Mouse (Mus musculus) intestine, embryonic 16.5 days (tissue): ENCODE measurements around the gene Xrcc1. TPM values are rescaled to one million over a fixed set of nuclear protein-coding genes. Genes with fewer than 3 reads are reported as not detected.
A peak's percentile ranks its signal among the peaks of the same experiment; 100 is the strongest.

Source experiments
- ATAC-seq: fragments of 200-750 bp; cut with Nextera tagmentation; 2 replicates; pipeline ENCODE4 v1.8.0; 2017; ENCODE audit warnings: moderate TSS enrichment, moderate library complexity
- H3K27ac ChIP-seq: fragments of 300-500 bp; sonication (generic); 2 replicates; pipeline ENCODE4 v1.5.1; 2014; ENCODE audit warnings: mild to moderate bottlenecking, low read length
- H3K27me3 ChIP-seq: fragments of 300-500 bp; sonication (generic); replicated peaks from 2 replicates; pipeline ENCODE4 v1.6.1; 2014; ENCODE audit warnings: low read length, control low read depth, mixed read lengths; ENCODE audit not compliant: control insufficient read depth, insufficient read depth
- H3K36me3 ChIP-seq: fragments of 300-500 bp; sonication (generic); 2 replicates; pipeline ENCODE4 v1.6.1; 2014; ENCODE audit warnings: low read length, control low read depth; ENCODE audit not compliant: control insufficient read depth, insufficient read depth
- H3K4me1 ChIP-seq: fragments of 300-500 bp; sonication (generic); 2 replicates; pipeline ENCODE4 v1.6.1; 2014; ENCODE audit warnings: low read length, control low read depth, mixed read lengths; ENCODE audit not compliant: control insufficient read depth, insufficient read depth
- H3K4me2 ChIP-seq: fragments of 300-500 bp; sonication (generic); 2 replicates; pipeline ENCODE4 v1.6.1; 2014; ENCODE audit warnings: low read depth, low read length, control low read depth
- H3K4me3 ChIP-seq: fragments of 300-500 bp; sonication (generic); 2 replicates; pipeline ENCODE4 v1.5.1; 2014; ENCODE audit warnings: mild to moderate bottlenecking, low read length
- H3K9ac ChIP-seq: fragments of 300-500 bp; sonication (generic); 2 replicates; pipeline ENCODE4 v1.6.1; 2014; ENCODE audit warnings: low read depth, low read length
- H3K9me3 ChIP-seq: fragments of 300-500 bp; sonication (generic); 2 replicates; pipeline ENCODE4 v1.6.1; 2016; ENCODE audit warnings: low read length, control low read depth; ENCODE audit not compliant: control insufficient read depth
- WGBS: fragments of 180-500 bp; shearing (Covaris S2); extraction: QIAGEN DNeasy Blood & Tissue Kit; methylation state at CpG from one replicate; pipeline ENCODE4 v1.1.7; 2014; 5-methylcytosine and 5-hydroxymethylcytosine counted together
- polyA plus RNA-seq: library from polyadenylated mRNA; unstranded; fragments of >200 nt; fragmentation: Nextera tagmentation; extraction: Ambion mirVana; gene quantifications from 2 replicates; pipeline ENCODE4 v1.2.1, GENCODE M21; 2015

The Xrcc1 gene
- polyA plus RNA-seq: 79.8 and 88.1 TPM in 2 replicates

DNA sequence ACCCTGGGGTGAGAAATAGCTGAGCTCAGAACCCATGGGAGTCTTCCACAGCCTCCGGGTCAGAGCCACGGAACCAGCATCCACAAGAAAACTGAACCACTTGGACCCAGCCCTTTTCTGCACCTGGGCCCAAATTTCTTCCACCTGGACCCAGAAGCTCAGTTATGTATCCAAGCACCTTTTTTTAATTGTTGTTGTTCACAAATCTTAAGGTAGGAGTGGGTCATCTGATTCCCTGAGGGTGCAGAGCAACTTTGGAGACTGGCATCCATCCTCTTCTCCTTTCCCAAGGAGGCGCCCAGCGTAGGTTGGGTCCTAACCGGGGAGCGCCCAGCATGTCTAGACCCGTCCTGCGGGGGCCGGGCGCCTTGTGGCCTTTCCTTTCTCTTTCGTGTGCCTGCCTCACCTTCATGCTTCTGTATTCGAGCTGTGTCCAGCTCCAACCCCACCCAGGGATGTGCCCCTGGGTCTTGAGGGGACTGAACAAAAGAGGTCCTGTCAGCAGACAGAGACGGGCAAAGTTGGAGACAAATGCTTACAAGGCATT is at the start of gene Xrcc1, which contains the start of gene Pinlyp:
Gene Xrcc1, plus strand, starts transcription at position 222 of the 547 bp plus-strand sequence.
Gene Pinlyp, minus strand, starts transcription at position 51 of the 547 bp plus-strand sequence.
- peak within 1 kb of the TSS; percentile 76 for H3K4me2 ChIP-seq
- peak within 1 kb of the TSS; percentile 87 for H3K9ac ChIP-seq
- H3K4me3 ChIP-seq: peak within 1 kb of the TSS; percentile 70
- peak within 1 kb of the TSS; percentile 74 for H3K27ac ChIP-seq
- 0 out of 2 replicates have a peak, but pooled peaks cover 3% of the 10 kb centered on the region for H3K36me3 ChIP-seq
- 31% methylated on average over 13 of the region's 13 CpGs for WGBS
- no peak; the same call in 1 of the 2 replicates for ATAC-seq
- H3K27me3 ChIP-seq: no peaks in the 10 kb centered on the region
- peaks cover 3% of the 10 kb centered on the region; the same call in 1 of the 2 replicates for H3K9me3 ChIP-seq
- peaks cover 11% of the 10 kb centered on the region for H3K4me1 ChIP-seq

- Histone ChIP-seq H3K4me2 (peak overlapping the region; percentile 64), H3K27ac (no peak overlapping the region), H3K36me3 (no peaks in the 10 kb centered on the region), H3K4me1 (peaks cover 19% of the 10 kb centered on the region; the same call in 1 of the 2 replicates), H3K4me3 (peak overlapping the region; percentile 37), H3K9ac (peak overlapping the region; percentile 40; the same call in 1 of the 2 replicates), H3K9me3 (peaks cover 6% of the 10 kb centered on the region; the same call in 1 of the 2 replicates), H3K27me3 (peaks cover 32% of the 10 kb centered on the region)
- 10% methylated on average over 43 of the region's 43 CpGs for WGBS
- ATAC-seq: peak; percentile 45; the same call in 1 of the 2 replicates
These were observed 46.1 kb upstream of the Xrcc1 start for GRCm38 (mm10) chr7:24499856-24500577.

DNA sequence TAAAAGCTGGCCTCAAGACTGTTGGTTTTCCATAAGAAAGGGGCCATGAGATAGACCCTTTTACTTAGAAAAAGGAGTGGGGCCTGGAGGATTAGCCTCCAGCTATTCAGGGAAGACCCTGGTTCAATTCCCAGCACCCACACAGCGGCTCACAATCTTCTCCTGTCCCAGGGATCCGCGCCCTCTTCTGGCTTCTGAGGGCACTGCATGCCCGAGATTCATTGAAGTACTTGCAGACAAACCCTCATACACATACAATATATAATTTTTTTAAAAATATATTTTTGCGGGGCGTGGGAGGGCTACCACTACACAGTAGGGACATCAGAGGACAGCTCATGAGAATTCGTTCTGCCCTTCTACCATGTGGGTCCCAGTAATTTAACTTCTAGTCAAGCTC is 45.2 kb upstream of the Xrcc1 start:
- no peaks in the 10 kb centered on the region for H3K36me3 ChIP-seq
- ATAC-seq: no peak
- no peak overlapping the region for H3K4me3 ChIP-seq
- peaks cover 6% of the 10 kb centered on the region; the same call in 1 of the 2 replicates for H3K9me3 ChIP-seq
- peaks cover 26% of the 10 kb centered on the region for H3K4me1 ChIP-seq
- WGBS: 36% methylated on average over 7 of the region's 7 CpGs
- peaks cover 32% of the 10 kb centered on the region for H3K27me3 ChIP-seq
- H3K4me2 ChIP-seq: no peak overlapping the region
- no peak overlapping the region for H3K9ac ChIP-seq
- H3K27ac ChIP-seq: no peak overlapping the region

- Histone ChIP-seq H3K9me3 (peaks cover 6% of the 10 kb centered on the region; the same call in 1 of the 2 replicates), H3K9ac (no peak overlapping the region), H3K4me2 (no peak overlapping the region), H3K27me3 (peaks cover 32% of the 10 kb centered on the region), H3K4me1 (peaks cover 32% of the 10 kb centered on the region), H3K36me3 (no peaks in the 10 kb centered on the region), H3K27ac (no peak overlapping the region), H3K4me3 (no peak overlapping the region)
- no peak for ATAC-seq
- 46% methylated on average over 21 of the region's 21 CpGs for WGBS
These were observed 44.6 kb upstream of the Xrcc1 start for GRCm38 (mm10) chr7:24501492-24501891.

DNA sequence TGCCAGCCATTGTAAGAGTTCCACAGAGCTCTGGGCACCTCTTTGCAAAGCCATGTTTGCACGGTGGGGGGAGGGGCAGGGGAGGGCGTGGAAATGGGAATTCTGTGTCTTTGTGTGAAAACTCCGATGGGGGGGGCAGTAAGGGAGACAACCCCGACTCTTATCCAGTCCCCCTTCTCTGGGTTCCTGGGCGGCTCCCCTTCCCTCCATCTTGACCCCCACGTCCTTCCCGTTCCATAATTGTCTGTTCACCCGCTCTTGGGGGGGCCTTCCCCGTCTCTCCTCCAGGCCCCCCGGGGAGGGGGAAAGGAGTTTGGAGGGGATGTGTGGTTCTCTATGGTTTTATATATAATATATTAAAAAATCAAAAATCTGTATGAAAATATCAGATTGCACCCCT is 42.1 kb upstream of the Xrcc1 start:
- Histone ChIP-seq H3K4me1 (peaks cover 42% of the 10 kb centered on the region), H3K4me3 (no peak overlapping the region), H3K4me2 (no peak overlapping the region), H3K36me3 (no peaks in the 10 kb centered on the region), H3K27ac (no peak overlapping the region), H3K27me3 (peaks cover 24% of the 10 kb centered on the region), H3K9ac (no peak overlapping the region), H3K9me3 (peaks cover 6% of the 10 kb centered on the region; the same call in 1 of the 2 replicates)
- ATAC-seq: no peak
- 16% methylated on average over 10 of the region's 10 CpGs for WGBS

GRCm38 (mm10) chr7:24504868-24505267 is 41.2 kb upstream of the Xrcc1 start:
- Histone ChIP-seq H3K27ac (no peak overlapping the region), H3K4me2 (no peak overlapping the region), H3K36me3 (no peaks in the 10 kb centered on the region), H3K9ac (no peak overlapping the region), H3K27me3 (peaks cover 15% of the 10 kb centered on the region), H3K9me3 (peaks cover 6% of the 10 kb centered on the region; the same call in 1 of the 2 replicates), H3K4me1 (peaks cover 43% of the 10 kb centered on the region), H3K4me3 (no peak overlapping the region)
- ATAC-seq: no peak
- 27% methylated on average over 4 of the region's 4 CpGs for WGBS

DNA sequence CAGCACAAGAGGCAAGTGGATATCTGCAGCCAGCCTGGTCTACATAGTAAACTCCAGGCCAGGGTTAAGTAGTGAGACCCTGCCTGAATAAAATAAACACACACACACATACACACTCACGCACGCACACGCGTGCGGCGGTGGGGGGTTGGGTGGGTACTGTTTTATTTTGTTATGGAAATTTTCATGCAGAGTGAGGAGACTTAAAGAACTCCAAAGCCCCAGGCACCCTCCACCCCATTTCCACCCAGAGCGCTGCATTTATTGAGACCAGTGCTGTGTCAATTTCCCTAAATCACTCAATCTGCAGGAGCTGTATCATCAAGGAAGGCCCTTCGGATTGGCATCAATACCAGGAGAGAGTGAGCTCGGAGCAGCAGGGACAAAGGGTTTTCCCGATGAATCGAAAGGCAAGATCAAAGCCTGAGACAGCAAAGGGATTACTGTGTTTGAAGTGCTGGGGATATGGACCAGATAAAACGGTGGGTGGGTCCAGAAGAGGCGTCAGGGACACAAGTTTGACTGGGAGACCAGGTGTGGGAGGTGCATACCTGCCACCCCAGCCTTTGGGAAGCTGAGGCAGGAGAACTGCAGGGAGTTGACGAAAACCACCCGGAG is 40.5 kb upstream of the Xrcc1 start:
- H3K36me3 ChIP-seq: no peaks in the 10 kb centered on the region
- peaks cover 37% of the 10 kb centered on the region for H3K4me1 ChIP-seq
- no peak for ATAC-seq
- peaks cover 6% of the 10 kb centered on the region; the same call in 1 of the 2 replicates for H3K9me3 ChIP-seq
- no peak overlapping the region for H3K4me3 ChIP-seq
- no peak overlapping the region for H3K27ac ChIP-seq
- H3K4me2 ChIP-seq: no peak overlapping the region; the same call in 1 of the 2 replicates
- H3K27me3 ChIP-seq: peaks cover 8% of the 10 kb centered on the region; the same call in 1 of the 2 replicates
- no peak overlapping the region for H3K9ac ChIP-seq
- WGBS: 30% methylated on average over 15 of the region's 15 CpGs

DNA sequence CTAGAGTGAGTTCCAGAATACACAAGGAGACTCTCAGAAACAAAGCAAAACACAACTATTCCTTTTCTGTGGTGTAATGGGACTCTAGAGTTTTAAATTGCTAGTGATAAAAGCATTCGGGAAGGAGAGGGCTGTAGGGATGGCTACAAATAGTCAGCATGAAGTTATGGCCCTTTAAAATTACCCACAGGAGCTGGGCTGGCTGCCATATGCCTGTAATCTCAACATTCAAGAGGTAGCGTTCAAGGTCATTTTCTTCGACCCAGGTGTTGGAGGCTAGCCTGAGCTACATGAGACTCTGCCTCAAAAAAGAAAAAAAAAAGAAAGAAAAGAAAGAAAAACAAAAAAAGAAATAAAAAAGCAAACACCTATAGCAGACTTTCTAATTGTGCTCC is 40.0 kb upstream of the Xrcc1 start:
- peak overlapping the region; percentile 92 for H3K9ac ChIP-seq
- H3K9me3 ChIP-seq: peaks cover 4% of the 10 kb centered on the region; the same call in 1 of the 2 replicates
- peak overlapping the region; percentile 72 for H3K4me3 ChIP-seq
- no peaks in the 10 kb centered on the region for H3K36me3 ChIP-seq
- peaks cover 37% of the 10 kb centered on the region for H3K4me1 ChIP-seq
- H3K27me3 ChIP-seq: peaks cover 3% of the 10 kb centered on the region; the same call in 1 of the 2 replicates
- H3K27ac ChIP-seq: peak overlapping the region; percentile 97
- WGBS: 11% methylated on average over 3 of the region's 3 CpGs
- peak overlapping the region; percentile 89 for H3K4me2 ChIP-seq
- ATAC-seq: no peak

DNA sequence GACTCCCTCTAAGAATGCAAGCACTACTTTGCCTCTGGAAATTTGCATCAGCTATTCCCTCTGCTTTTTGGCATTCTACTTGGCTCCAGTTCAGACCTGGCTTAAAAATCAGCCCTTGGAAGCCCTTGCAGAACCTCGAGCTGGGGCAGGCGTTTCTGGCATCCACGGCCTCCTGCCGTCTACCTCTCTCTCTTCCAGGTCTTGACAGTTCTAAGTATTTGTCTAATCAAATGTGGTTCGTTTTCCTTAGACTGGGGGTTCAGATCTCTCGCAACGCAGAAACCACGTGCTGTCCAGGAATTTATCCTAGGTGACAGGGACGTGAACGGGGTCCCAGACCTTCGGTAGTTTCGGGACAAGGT is 39.6 kb upstream of the Xrcc1 start:
- Histone ChIP-seq H3K27ac (peak overlapping the region; percentile 97), H3K4me2 (peak overlapping the region; percentile 89), H3K27me3 (peaks cover 2% of the 10 kb centered on the region; the same call in 1 of the 2 replicates), H3K9ac (peak overlapping the region; percentile 92), H3K36me3 (no peaks in the 10 kb centered on the region), H3K9me3 (peaks cover 2% of the 10 kb centered on the region; the same call in 1 of the 2 replicates), H3K4me1 (peaks cover 37% of the 10 kb centered on the region), H3K4me3 (peak overlapping the region; percentile 72)
- WGBS: 2% methylated on average over 12 of the region's 12 CpGs
- ATAC-seq: no peak; the same call in 1 of the 2 replicates
